8 mouse cellular contexts compared by ENCODE assay signal in genomic region chr19:16435531-16436231, GRCm38 (mm10). TPM values are rescaled to one million over a fixed set of nuclear protein-coding genes. Genes with fewer than 3 reads are reported as not detected.
A peak's percentile ranks its signal among the peaks of the same experiment; 100 is the strongest.
DNase-seq lines count a peak whose midpoint lies in the region; ATAC-seq and TF ChIP-seq lines count a peak whose summit lies in the region.

Gna14 (plus strand) TSS chr19:16435762.

- WGBS in heart, embryonic 16.5 days = under 1% methylated on average over 27 of the region's 27 CpGs
- WGBS in lung, embryonic 16.5 days = under 1% methylated on average over 27 of the region's 27 CpGs

- H3K4me3 ChIP-seq in E14TG2a.4 (replicated peaks; ENCODE audit: low read length) = peak within 1 kb of the TSS; percentile 80
- peak within 1 kb of the TSS; percentile 58 for H3K4me3 ChIP-seq in heart, embryonic 16.5 days (ENCODE audit: low read length)
- H3K4me3 ChIP-seq in lung, embryonic 16.5 days (ENCODE audit: low read length) = peak within 1 kb of the TSS; percentile 59

- peaks cover 55% of the 10 kb centered on the region for H3K27me3 ChIP-seq in E14TG2a.4 (ENCODE audit: insufficient read depth, low read length)
- peaks cover 23% of the 10 kb centered on the region for H3K27me3 ChIP-seq in heart, embryonic 16.5 days (ENCODE audit: control insufficient read depth, insufficient read depth, low read length)
- no peaks in the 10 kb centered on the region for H3K27me3 ChIP-seq in lung, embryonic 16.5 days (ENCODE audit: control insufficient read depth, insufficient read depth, low read depth, low read length)

- DNase-seq in c-Kit-positive CD71-negative TER-119-negative erythroid progenitor cells, embryonic 14.5 days (ENCODE audit: low read depth) = peak; percentile 71
- DNase-seq in fat pad, adult 2 months (ENCODE audit: extremely low read depth, low read depth, low spot score) = peak; percentile 42
- DNase-seq in kidney, postnatal 14 days = peak; percentile 82
- DNase-seq in thymus, postnatal 0 days (ENCODE audit: low spot score) = peak; percentile 61

- no peaks in the 10 kb centered on the region for H3K36me3 ChIP-seq in E14TG2a.4 (ENCODE audit: insufficient read depth, low read length)
- no peaks in the 10 kb centered on the region for H3K36me3 ChIP-seq in heart, embryonic 16.5 days (ENCODE audit: control insufficient read depth, insufficient read depth)
- H3K36me3 ChIP-seq in lung, embryonic 16.5 days (ENCODE audit: control insufficient read depth, insufficient read depth, low read length) = no peaks in the 10 kb centered on the region

- ATAC-seq in heart, embryonic 16.5 days (replicated peaks; ENCODE audit: extremely low read depth, insufficient read depth, low FRiP score) = peak; percentile 33
- peak; percentile 64 for ATAC-seq in lung, embryonic 16.5 days (ENCODE audit: low read depth)
- peak; percentile 53; the same call in 1 of the 2 replicates for ATAC-seq in neutrophil, adult 5-6 weeks (ENCODE audit: extremely low read depth, insufficient number of reproducible peaks, low FRiP score, poor library complexity, severe bottlenecking)

- peak within 1 kb of the TSS; percentile 64 for H3K9ac ChIP-seq in heart, embryonic 16.5 days (ENCODE audit: low read length)
- peak within 1 kb of the TSS; percentile 75 for H3K9ac ChIP-seq in lung, embryonic 16.5 days (ENCODE audit: low read length)

- peaks cover 60% of the 10 kb centered on the region for H3K4me1 ChIP-seq in E14TG2a.4 (replicated peaks; ENCODE audit: low read depth, low read length)
- H3K4me1 ChIP-seq in heart, embryonic 16.5 days (ENCODE audit: control insufficient read depth, insufficient read depth, low read length) = peaks cover 22% of the 10 kb centered on the region
- H3K4me1 ChIP-seq in lung, embryonic 16.5 days (replicated peaks; ENCODE audit: control insufficient read depth, insufficient read depth, low read length) = peaks cover 42% of the 10 kb centered on the region

- peak within 1 kb of the TSS; percentile 80 for H3K4me2 ChIP-seq in heart, embryonic 16.5 days (ENCODE audit: low read depth, low read length)
- H3K4me2 ChIP-seq in lung, embryonic 16.5 days (ENCODE audit: low read depth, low read length) = peak within 1 kb of the TSS; percentile 92

- H3K27ac ChIP-seq in heart, embryonic 16.5 days (ENCODE audit: low read length) = no peak within 1 kb of the TSS
- H3K27ac ChIP-seq in lung, embryonic 16.5 days (ENCODE audit: low read length) = peak within 1 kb of the TSS; percentile 61

- no peaks in the 10 kb centered on the region for H3K9me3 ChIP-seq in E14TG2a.4 (ENCODE audit: low read length)
- no peaks in the 10 kb centered on the region for H3K9me3 ChIP-seq in heart, embryonic 16.5 days (replicated peaks; ENCODE audit: control insufficient read depth, low read length)
- H3K9me3 ChIP-seq in lung, embryonic 16.5 days (ENCODE audit: control insufficient read depth, low read length) = no peaks in the 10 kb centered on the region

- peak; percentile 94 for TF ChIP-seq CTCF in E14TG2a.4 (conservative IDR thresholded peaks at IDR 0.05; ENCODE audit: low read length)

RNA-seq across cellular contexts. Expression of gene Gna14, which starts in this region (rescaled TPM):
- polyA plus RNA-seq in heart, embryonic 16.5 days (2015; fragmentation: Nextera tagmentation; extraction: Ambion mirVana) = 1.3 and 2.3 TPM in 2 replicates
- 10.7 and 11.4 TPM in 2 replicates for polyA plus RNA-seq in lung, embryonic 16.5 days (2015; fragmentation: Nextera tagmentation; extraction: Ambion mirVana)
- not detected in 2 replicates for total RNA-seq in neutrophil, adult 5-6 weeks (2017)
- polyA plus RNA-seq in thymus, postnatal 0 days (2015; fragmentation: Nextera tagmentation; extraction: Ambion mirVana) = 1.2 and 1.3 TPM in 2 replicates

Comparison
In these comparisons a context has a peak if more than half of its experiments do, and no peak if none do; other contexts are left out.
1. Peak in ATAC-seq in neutrophil, adult 5-6 weeks; RNA of the gene not detected or under 1 TPM.